Mouse (Mus musculus) megakaryocyte, embryonic 14.5 days (primary cell): ENCODE measurements around the gene Hectd2. TPM values are rescaled to one million over a fixed set of nuclear protein-coding genes. Genes with fewer than 3 reads are reported as not detected.

ENCODE experiments used
- H3K27me3 ChIP-seq: replicated peaks from 2 replicates; pipeline ENCODE3; 2012; ENCODE audit warnings: inconsistent platforms
- H3K36me3 ChIP-seq: replicated peaks from 2 replicates; pipeline ENCODE3; 2012; ENCODE audit warnings: low read length, inconsistent platforms, mixed read lengths
- H3K4me1 ChIP-seq: 2 replicates; pipeline ENCODE4 v1.6.1; 2012; ENCODE audit warnings: inconsistent platforms
- H3K4me3 ChIP-seq: replicated peaks from 2 replicates; pipeline ENCODE3; 2012; ENCODE audit warnings: moderate library complexity, mild to moderate bottlenecking, inconsistent platforms
- H3K9me3 ChIP-seq: 2 replicates; pipeline ENCODE4 v1.6.1; 2012; ENCODE audit warnings: inconsistent platforms
- FLI1 ChIP-seq: IDR thresholded peaks from 2 replicates; pipeline ENCODE4 v1.6.1; 2012; ENCODE audit warnings: low read length, inconsistent platforms, mixed read lengths
- GATA1 ChIP-seq: IDR thresholded peaks from 3 replicates; pipeline ENCODE4 v1.6.1; 2012; ENCODE audit warnings: mixed read lengths, low read length, inconsistent platforms, borderline replicate concordance
- polyA plus RNA-seq: library from polyadenylated mRNA; stranded (reverse); fragments of >175 nt; gene quantifications from 2 replicates; pipeline ENCODE4 v1.2.3, GENCODE M21; 2012; ENCODE audit warnings: low replicate concordance; ENCODE audit not compliant: insufficient read depth

The Hectd2 gene
- polyA plus RNA-seq, 1 experiment: 0.37 TPM

DNA sequence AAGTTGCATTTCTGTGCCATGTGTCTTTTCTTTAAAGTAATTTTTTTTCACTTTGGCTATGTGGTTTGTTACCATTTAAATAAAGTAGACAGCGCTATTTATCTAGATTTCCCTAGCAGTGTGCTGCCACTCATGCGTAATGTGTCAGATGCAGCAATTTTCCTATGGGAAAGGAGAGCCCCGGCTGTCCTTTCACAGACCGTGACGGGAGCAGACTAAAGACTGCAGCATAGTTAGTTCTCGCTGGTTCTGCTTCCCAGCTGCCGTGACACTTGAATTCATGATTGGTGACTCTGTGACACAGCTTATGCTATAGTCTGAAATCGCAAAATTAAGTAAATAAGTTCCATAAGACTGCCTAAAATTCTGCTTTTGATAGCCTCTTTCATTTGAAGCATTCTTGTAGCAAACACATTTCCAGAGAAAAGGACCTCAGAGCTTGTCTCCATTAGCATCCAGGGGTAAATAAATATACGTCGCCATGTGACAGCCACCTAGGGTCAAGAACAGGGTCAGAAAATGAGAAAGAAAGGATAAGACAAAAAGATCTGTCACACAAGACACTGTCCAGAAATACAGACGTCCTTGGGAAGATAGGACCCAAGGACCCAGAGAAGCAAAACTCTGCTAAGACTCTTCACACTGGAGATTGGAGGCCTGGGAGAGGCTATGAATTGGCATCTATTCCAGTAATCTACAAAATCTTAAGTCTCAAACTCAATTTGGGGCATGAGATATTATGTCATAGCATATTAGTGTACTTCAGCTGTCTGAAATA is 48.3 kb downstream of the Hectd2 start:
- Histone ChIP-seq H3K4me3 (no peak overlapping the region), H3K27me3 (no peaks in the 10 kb centered on the region), H3K4me1 (no peaks in the 10 kb centered on the region), H3K9me3 (no peaks in the 10 kb centered on the region), H3K36me3 (no peaks in the 10 kb centered on the region)
- TF ChIP-seq FLI1: no peak
- TF ChIP-seq GATA1: no peak

DNA sequence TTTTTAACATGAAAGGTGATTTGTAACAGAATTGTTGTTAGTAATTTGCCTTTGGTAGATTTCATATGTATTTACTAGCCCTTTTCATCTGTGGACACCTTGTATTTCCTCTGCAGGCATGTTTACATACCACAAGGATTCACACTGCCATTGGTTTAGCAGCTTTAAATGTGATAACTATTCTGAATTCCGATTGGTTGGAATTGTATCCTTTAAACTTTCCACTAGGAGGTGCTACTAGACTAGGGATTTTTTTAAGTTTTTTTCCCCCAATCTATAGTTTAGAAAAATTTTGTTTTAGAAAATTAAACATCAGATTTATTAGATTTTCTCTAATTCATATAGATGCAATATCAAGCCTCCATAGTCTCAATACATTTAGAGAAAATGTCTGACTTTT is 51.8 kb downstream of the Hectd2 start:
- H3K4me1 ChIP-seq: peaks cover 12% of the 10 kb centered on the region
- H3K36me3 ChIP-seq: no peaks in the 10 kb centered on the region
- no peaks in the 10 kb centered on the region for H3K27me3 ChIP-seq
- H3K9me3 ChIP-seq: no peaks in the 10 kb centered on the region
- no peak overlapping the region for H3K4me3 ChIP-seq
- TF ChIP-seq FLI1: no peak
- TF ChIP-seq GATA1: no peak

DNA sequence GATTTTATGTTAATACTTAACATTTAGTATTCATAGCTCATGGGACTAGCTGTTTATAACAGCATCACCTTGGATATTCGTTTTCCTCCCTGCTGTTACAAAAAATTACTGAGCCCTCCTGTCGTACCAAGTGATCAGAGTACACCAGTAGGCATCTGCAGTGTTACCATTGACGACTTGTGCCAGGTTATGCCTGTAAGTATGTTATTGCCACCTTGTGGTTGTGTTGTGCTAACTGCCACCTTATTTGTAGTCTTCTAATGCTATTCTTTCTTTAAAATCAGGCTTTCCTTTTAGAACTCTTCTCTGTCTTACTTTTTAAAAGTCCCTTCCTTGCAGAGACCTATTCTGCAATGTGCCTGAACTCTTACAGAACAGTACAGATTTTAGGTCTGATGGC is 54.8 kb downstream of the Hectd2 start:
- H3K27me3 ChIP-seq: no peaks in the 10 kb centered on the region
- H3K4me3 ChIP-seq: no peak overlapping the region
- H3K4me1 ChIP-seq: peaks cover 12% of the 10 kb centered on the region
- no peaks in the 10 kb centered on the region for H3K36me3 ChIP-seq
- no peaks in the 10 kb centered on the region for H3K9me3 ChIP-seq
- no peak for TF ChIP-seq GATA1
- TF ChIP-seq FLI1: no peak

DNA sequence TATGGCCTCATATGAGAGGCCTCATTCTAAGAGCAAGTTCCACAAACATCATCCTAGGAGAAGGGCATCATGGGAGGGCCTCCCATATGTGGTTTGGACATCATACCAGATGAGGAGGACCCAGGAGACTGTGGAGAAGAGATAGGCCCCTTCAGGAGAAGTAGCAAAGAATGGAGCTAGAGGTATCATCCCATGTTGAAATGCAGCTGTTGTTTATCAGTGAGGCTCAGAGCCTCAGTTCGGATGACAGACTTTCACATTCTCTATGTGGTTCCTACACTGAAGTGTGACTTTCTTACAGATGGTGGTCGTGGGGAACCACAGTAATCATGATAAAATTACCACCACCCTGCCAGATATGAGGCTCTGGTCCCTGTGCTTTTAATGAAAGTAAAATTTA is 55.9 kb downstream of the Hectd2 start:
- no peaks in the 10 kb centered on the region for H3K27me3 ChIP-seq
- H3K36me3 ChIP-seq: no peaks in the 10 kb centered on the region
- no peaks in the 10 kb centered on the region for H3K9me3 ChIP-seq
- TF ChIP-seq FLI1: no peak
- TF ChIP-seq GATA1: no peak
- peaks cover 12% of the 10 kb centered on the region for H3K4me1 ChIP-seq
- H3K4me3 ChIP-seq: no peak overlapping the region

DNA sequence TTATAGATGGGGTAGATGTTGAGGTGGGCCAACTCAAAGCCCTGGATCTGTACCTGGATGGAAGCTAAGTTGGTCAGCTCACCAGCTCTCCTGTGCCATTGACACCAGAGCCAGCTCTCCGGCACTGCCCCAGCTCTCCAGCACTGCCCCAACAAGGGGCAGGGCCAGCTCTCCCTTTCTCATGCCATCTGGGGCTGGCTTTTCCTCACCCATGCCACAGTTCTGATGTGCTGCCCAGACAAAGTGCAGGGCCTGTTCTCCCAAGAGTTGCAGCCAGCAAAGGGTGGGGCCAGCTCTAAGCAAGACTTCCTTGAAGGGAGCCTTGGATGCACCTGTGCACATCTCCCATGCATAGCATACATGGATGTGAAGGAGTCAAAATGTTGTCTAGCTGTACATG is 71.5 kb downstream of the Hectd2 start:
- Histone ChIP-seq H3K36me3 (no peaks in the 10 kb centered on the region), H3K27me3 (peaks cover 4% of the 10 kb centered on the region), H3K4me3 (no peak overlapping the region), H3K9me3 (0 out of 2 replicates have a peak, but pooled peaks cover 7% of the 10 kb centered on the region), H3K4me1 (no peaks in the 10 kb centered on the region)
- TF ChIP-seq FLI1 (no peak), GATA1 (no peak)

DNA sequence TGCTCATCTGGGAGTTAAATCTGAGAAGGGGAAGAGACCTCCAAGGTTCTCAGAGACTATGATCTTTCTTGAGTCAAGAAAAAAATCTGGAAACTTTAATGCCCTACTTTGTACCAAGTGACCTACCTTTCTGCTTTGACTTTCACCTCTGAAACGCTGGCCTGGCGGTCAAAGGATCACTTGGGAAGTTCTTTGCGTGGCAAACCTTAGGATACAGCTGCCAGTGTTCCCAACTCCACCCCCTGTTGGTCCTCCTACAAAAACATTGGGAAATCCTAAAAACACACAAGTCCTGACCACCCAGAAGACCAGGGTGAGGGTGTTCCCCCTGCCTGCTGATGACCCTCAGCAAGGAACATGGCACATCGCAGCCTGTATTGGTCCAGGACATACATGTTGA is 72.4 kb downstream of the Hectd2 start:
- Histone ChIP-seq H3K27me3 (peaks cover 4% of the 10 kb centered on the region), H3K36me3 (no peaks in the 10 kb centered on the region), H3K4me3 (no peak overlapping the region), H3K4me1 (no peaks in the 10 kb centered on the region), H3K9me3 (0 out of 2 replicates have a peak, but pooled peaks cover 7% of the 10 kb centered on the region)
- TF ChIP-seq FLI1 (no peak), GATA1 (no peak)

DNA sequence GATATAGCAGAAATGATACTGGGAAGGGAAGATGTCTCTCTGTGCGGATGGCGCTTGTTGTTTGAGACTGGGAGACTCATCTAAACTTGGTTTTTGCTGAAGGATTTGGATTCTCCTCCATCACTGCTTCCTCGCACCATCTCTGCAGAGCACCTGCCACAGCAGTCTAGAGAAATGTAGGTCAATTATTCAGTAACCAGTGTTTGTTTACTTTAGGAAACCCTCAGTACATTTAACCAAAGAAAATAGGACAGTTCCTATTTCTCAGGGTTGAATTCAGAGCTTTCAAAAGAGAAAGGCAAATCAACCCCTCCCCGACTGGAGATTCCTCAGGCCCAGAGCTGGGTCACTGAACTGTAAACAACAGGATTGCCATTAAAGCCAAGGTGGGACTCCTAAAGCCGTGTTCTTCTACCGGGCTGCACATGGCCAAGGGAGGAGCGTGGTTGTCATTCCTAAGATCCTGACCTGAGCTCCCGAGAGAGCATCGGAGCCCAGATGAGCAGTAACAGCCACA is 75.0 kb downstream of the Hectd2 start:
- Histone ChIP-seq H3K4me1 (no peaks in the 10 kb centered on the region), H3K4me3 (no peak overlapping the region), H3K36me3 (no peaks in the 10 kb centered on the region), H3K9me3 (0 out of 2 replicates have a peak, but pooled peaks cover 7% of the 10 kb centered on the region), H3K27me3 (peaks cover 4% of the 10 kb centered on the region)
- no peak for TF ChIP-seq FLI1

DNA sequence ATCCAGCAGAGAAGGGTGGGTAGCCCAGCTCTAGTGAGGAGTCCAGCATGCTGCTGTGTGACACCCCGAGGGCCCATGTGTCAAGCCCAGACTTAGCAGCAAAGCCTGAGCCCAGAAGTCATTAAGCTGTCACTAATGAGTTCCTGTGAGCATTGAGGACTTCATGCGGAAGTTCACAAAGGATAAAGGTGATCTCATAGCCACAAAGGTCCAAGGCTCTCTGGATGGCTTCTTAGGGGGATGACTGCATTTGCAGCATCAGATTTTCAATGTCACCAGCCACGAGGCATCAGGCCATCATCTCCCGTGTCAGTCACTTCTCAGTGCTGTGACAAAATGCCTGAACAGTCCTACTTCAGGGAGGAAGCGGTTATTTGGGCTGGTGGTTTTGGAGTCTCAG is 75.9 kb downstream of the Hectd2 start:
- TF ChIP-seq FLI1: no peak
- no peak for TF ChIP-seq GATA1
- Histone ChIP-seq H3K9me3 (0 out of 2 replicates have a peak, but pooled peaks cover 7% of the 10 kb centered on the region), H3K4me3 (no peak overlapping the region), H3K36me3 (no peaks in the 10 kb centered on the region), H3K4me1 (no peaks in the 10 kb centered on the region), H3K27me3 (peaks cover 7% of the 10 kb centered on the region)

DNA sequence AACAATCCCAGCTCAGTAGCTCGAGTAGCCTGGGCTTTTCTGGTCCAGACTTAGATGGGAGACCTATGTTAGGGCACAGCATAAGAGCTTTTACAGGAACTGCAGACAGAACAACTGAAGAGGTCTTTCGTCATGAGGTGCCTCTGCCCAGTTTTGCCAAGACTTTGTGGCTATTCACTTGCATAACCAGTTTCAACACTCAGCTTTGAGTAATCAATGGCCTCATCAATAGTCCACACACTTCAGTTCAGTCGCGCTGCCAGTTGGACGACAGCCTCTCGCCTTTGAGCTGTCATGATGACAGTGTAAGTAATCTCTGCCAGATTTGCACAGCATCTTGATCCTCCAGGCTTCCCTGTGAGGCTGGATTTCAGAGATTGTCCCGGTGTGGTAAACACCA is 80.3 kb downstream of the Hectd2 start:
- Histone ChIP-seq H3K36me3 (no peaks in the 10 kb centered on the region), H3K4me3 (no peak overlapping the region), H3K4me1 (no peaks in the 10 kb centered on the region), H3K9me3 (0 out of 2 replicates have a peak, but pooled peaks cover 7% of the 10 kb centered on the region), H3K27me3 (peaks cover 5% of the 10 kb centered on the region)
- TF ChIP-seq FLI1 (no peak), GATA1 (no peak)

DNA sequence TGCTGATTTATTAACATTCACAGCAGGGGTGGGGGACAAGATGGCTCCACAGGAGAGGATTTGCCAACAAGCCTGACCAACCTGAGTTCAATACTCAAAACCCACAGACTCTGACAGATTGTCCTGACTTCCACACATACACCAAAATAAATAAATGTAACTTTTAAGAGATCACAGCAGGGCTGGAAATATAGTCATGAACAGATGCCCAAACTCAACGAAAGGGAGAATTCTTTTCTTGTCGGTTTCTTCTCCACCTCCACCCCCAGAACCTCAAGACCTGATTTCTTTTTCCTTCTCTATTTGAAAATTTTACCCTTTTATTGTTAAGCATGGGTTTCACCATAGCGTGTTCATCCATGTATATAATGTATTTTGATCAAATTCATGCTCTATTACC is 82.8 kb downstream of the Hectd2 start:
- no peaks in the 10 kb centered on the region for H3K4me1 ChIP-seq
- no peaks in the 10 kb centered on the region for H3K36me3 ChIP-seq
- H3K27me3 ChIP-seq: peaks cover 7% of the 10 kb centered on the region
- TF ChIP-seq GATA1 (no peak), FLI1 (no peak)
- H3K4me3 ChIP-seq: no peak overlapping the region
- H3K9me3 ChIP-seq: peaks cover 11% of the 10 kb centered on the region; the same call in 1 of the 2 replicates
